Comparison of ENCODE assay signal across 8 mouse cellular contexts in the genomic region with DNA sequence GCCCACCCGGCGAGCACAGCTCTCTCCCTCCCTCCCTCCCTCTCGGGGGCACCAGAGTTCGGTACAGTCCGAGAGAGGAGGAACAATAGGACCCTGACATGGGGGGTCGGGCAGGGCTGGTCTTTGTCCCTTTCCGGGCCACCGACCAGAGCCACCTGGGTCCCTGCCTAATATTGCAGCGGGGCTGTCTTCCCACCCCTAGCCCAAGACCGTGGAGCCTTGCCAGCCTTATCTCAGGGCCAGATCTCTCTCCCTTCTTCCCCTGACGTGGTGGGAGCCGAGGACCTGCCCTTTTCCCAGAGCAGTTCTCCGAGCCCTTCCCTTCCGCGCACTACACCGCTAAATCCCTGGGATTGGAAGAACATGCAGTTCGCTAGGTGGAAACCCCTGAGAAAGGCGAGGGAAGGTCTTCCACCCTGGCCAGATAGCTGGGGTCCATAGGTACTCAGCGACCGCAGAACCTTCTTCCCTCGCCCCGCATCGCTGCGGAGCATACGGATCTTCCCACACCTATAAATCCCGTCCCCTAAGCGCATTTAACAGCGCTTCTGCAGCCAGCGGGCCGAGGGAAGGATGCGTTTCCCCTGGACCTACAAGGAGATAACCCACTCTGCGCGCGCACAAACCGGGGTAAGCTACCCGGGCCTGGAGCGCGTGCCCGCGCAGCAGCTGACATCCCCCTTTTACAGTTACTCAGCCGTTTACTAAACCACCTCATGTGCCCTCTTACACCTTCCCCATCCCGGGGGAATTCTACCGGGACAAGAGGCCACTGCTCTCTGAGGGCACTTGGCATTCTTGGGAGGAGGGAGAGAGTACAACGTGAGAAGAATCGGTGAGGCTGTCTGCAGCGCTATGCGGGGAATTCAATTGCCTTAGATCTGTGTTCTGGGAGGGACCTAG. TPM values are rescaled to one million over a fixed set of nuclear protein-coding genes. Genes with fewer than 3 reads are reported as not detected.
DNase-seq lines count a peak whose midpoint lies in the region; ATAC-seq lines count a peak whose summit lies in the region.

No protein-coding gene starts in this region.

- intact Hi-C loops in heart, postnatal 10 days (cut with DNase I): loop anchor here (2.0 kb wide), 2 partner anchors 39 to 47 kb away; no protein-coding TSS in a partner anchor

- H3K27ac ChIP-seq in embryonic facial prominence, embryonic 10.5 days (replicated peaks): peak overlapping the region; percentile 95
- peak overlapping the region; percentile 77 for H3K27ac ChIP-seq in lung, embryonic 16.5 days (ENCODE audit: low read length)

- peaks cover 9% of the 10 kb centered on the region for H3K36me3 ChIP-seq in embryonic facial prominence, embryonic 10.5 days (replicated peaks)
- H3K36me3 ChIP-seq in lung, embryonic 16.5 days (ENCODE audit: control insufficient read depth, insufficient read depth, low read length): no peaks in the 10 kb centered on the region

- ATAC-seq in lung, embryonic 16.5 days (ENCODE audit: low read depth): peak; percentile 35
- ATAC-seq in inflammation-experienced regulatory T-cells, adult 6 months: no peak

- H3K9me3 ChIP-seq in embryonic facial prominence, embryonic 10.5 days: no peaks in the 10 kb centered on the region
- no peaks in the 10 kb centered on the region for H3K9me3 ChIP-seq in lung, embryonic 16.5 days (ENCODE audit: control insufficient read depth, low read length)

- peak overlapping the region; percentile 87 for H3K4me3 ChIP-seq in embryonic facial prominence, embryonic 10.5 days
- H3K4me3 ChIP-seq in lung, embryonic 16.5 days (ENCODE audit: low read length): peak overlapping the region; percentile 68

- under 1% methylated on average over 47 of the region's 47 CpGs for WGBS in embryonic facial prominence, embryonic 10.5 days
- WGBS in lung, embryonic 16.5 days: under 1% methylated on average over 45 of the region's 47 CpGs

- peaks cover 18% of the 10 kb centered on the region for H3K27me3 ChIP-seq in embryonic facial prominence, embryonic 10.5 days (replicated peaks; ENCODE audit: low read depth, poor library complexity, severe bottlenecking)
- H3K27me3 ChIP-seq in lung, embryonic 16.5 days (ENCODE audit: control insufficient read depth, insufficient read depth, low read depth, low read length): peaks cover 2% of the 10 kb centered on the region; the same call in 1 of the 2 replicates

- DNase-seq in 3T3-L1 (ENCODE audit: low read depth, low spot score): peak; percentile 45
- peak; percentile 48 for DNase-seq in T-cell, adult 2 months (ENCODE audit: low spot score)
- peak; percentile 72 for DNase-seq in embryonic facial prominence, embryonic 10.5 days (ENCODE audit: low spot score)
- peak; percentile 49 to 56 for DNase-seq in heart, postnatal 10 days
- DNase-seq in layer of hippocampus, adult 18-20 months (ENCODE audit: low spot score in 2 of 2): peak; percentile 25 to 47
- DNase-seq in right cerebral cortex, adult 18-20 months: peak; percentile 54

- peak overlapping the region; percentile 91 for H3K4me2 ChIP-seq in lung, embryonic 16.5 days (ENCODE audit: low read depth, low read length)

- peaks cover 84% of the 10 kb centered on the region for H3K4me1 ChIP-seq in embryonic facial prominence, embryonic 10.5 days
- peaks cover 46% of the 10 kb centered on the region for H3K4me1 ChIP-seq in lung, embryonic 16.5 days (replicated peaks; ENCODE audit: control insufficient read depth, insufficient read depth, low read length)

- peak overlapping the region; percentile 77 for H3K9ac ChIP-seq in lung, embryonic 16.5 days (ENCODE audit: low read length)

RNA-seq across cellular contexts. Expression of a gene that starts 0.9 kb away (rescaled TPM):
- 11.4 and 12.1 TPM in 2 replicates for polyA plus RNA-seq in embryonic facial prominence, embryonic 10.5 days (2016; fragmentation: Nextera tagmentation; extraction: Ambion mirVana)
- 10 to 100 TPM; 32.8 to 34.4 TPM for total RNA-seq in heart, postnatal 10 days (2021)
- 10 to 100 TPM; 66.1 to 72.5 TPM for total RNA-seq in layer of hippocampus, adult 18-20 months (2021)
- polyA plus RNA-seq in lung, embryonic 16.5 days (2015; fragmentation: Nextera tagmentation; extraction: Ambion mirVana): 4.6 and 5.5 TPM in 2 replicates
- polyA plus RNA-seq in inflammation-experienced regulatory T-cells, adult 6 months (2017; shearing (Covaris generic)): under 1 TPM; 0.21 to 0.33 (median 0.28) TPM

RNA-seq across cellular contexts. Expression of a gene that starts 29.9 kb away (rescaled TPM):
- 0.72 and 0.99 TPM in 2 replicates for polyA plus RNA-seq in embryonic facial prominence, embryonic 10.5 days (2016; fragmentation: Nextera tagmentation; extraction: Ambion mirVana)
- 1 to 10 TPM; 1.5 to 3.2 TPM for total RNA-seq in heart, postnatal 10 days (2021)
- total RNA-seq in layer of hippocampus, adult 18-20 months (2021): 1 to 10 TPM; 6.1 to 6.4 TPM
- polyA plus RNA-seq in lung, embryonic 16.5 days (2015; fragmentation: Nextera tagmentation; extraction: Ambion mirVana): 0.88 and 0.91 TPM in 2 replicates
- not detected for polyA plus RNA-seq in inflammation-experienced regulatory T-cells, adult 6 months (2017; shearing (Covaris generic))

RNA-seq across cellular contexts. Expression of a gene that starts 58.0 kb away (rescaled TPM):
- 3.9 and 5.8 TPM in 2 replicates for polyA plus RNA-seq in embryonic facial prominence, embryonic 10.5 days (2016; fragmentation: Nextera tagmentation; extraction: Ambion mirVana)
- 1 to 10 TPM in 1 of 2 experiments, under 1 TPM in 1; 0.69 to 2.3 TPM for total RNA-seq in heart, postnatal 10 days (2021)
- 100 to 1,000 TPM; 159 to 175 TPM for total RNA-seq in layer of hippocampus, adult 18-20 months (2021)
- 6.5 and 7.4 TPM in 2 replicates for polyA plus RNA-seq in lung, embryonic 16.5 days (2015; fragmentation: Nextera tagmentation; extraction: Ambion mirVana)
- not detected for polyA plus RNA-seq in inflammation-experienced regulatory T-cells, adult 6 months (2017; shearing (Covaris generic))
